In the genomic region with DNA sequence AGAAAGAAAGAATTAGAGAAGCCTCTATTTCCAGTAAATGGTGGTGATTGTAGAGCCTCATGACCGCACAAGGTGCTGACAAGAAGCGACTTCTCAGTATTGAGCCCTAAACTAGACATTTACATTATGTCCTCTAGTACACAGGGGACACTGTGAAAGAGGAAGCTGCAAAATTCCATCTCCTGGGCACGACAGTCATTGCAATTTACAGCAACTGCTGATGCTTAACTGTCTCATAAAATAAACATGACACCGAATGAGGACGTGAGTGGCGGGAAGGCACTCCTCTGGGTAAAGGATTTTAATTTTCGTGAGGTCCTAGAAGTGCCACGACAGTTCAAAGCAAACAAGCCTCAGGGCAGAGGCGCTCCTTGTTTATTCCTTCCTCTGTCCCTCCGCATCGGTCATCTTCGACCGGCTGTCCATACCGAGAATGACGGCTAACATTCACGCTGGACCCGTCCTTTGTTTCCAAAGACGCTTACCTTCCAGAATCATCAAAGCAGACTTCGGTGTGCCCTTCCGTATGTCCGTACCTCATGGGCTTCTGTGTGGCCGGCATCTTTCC, we compare ENCODE assay signal across 8 mouse cellular contexts. TPM values are rescaled to one million over a fixed set of nuclear protein-coding genes. Genes with fewer than 3 reads are reported as not detected.
DNase-seq lines count a peak whose midpoint lies in the region; ATAC-seq and TF ChIP-seq lines count a peak whose summit lies in the region.

No protein-coding gene starts in this region.

- intact Hi-C loops in left cerebral cortex, adult 2 months (cut with DNase I): loop anchor here (2.0 kb wide), 1 partner anchor 23 kb away; a partner anchor contains a TSS
- intact Hi-C loops in left cerebral cortex, postnatal 4 days (cut with DNase I): loop anchor here (10.0 kb wide), 1 partner anchor 119 kb away; no protein-coding TSS in a partner anchor

- peaks cover 10% of the 10 kb centered on the region for H3K4me1 ChIP-seq in forebrain, embryonic 16.5 days (replicated peaks; ENCODE audit: control insufficient read depth, insufficient read depth, low read length)
- peaks cover 20% of the 10 kb centered on the region for H3K4me1 ChIP-seq in liver, embryonic 13.5 days (replicated peaks)

- ATAC-seq in activated CD4-positive, CD25-positive, alpha-beta regulatory T cell, adult 4 months: peak; percentile 3
- ATAC-seq in forebrain, embryonic 16.5 days: peak; percentile 13; the same call in 1 of the 2 replicates
- ATAC-seq in liver, embryonic 13.5 days (ENCODE audit: low read depth): peak; percentile 3
- peak; percentile 53 for ATAC-seq in neutrophil, adult 5-6 weeks (ENCODE audit: extremely low read depth, insufficient number of reproducible peaks, low FRiP score, poor library complexity, severe bottlenecking)

- peak overlapping the region; percentile 88 for H3K9ac ChIP-seq in forebrain, embryonic 16.5 days (replicated peaks; ENCODE audit: low read depth, low read length)
- peak overlapping the region; percentile 90 for H3K9ac ChIP-seq in liver, embryonic 13.5 days

- H3K4me3 ChIP-seq in left cerebral cortex, adult 2 months: peak overlapping the region; percentile 98
- H3K4me3 ChIP-seq in forebrain, embryonic 16.5 days (replicated peaks; ENCODE audit: low read length): peak overlapping the region; percentile 72
- H3K4me3 ChIP-seq in liver, embryonic 13.5 days (replicated peaks): peak overlapping the region; percentile 84

- TF ChIP-seq CTCF in left cerebral cortex, adult 2 months (IDR thresholded peaks at IDR 0.05): no peak

- no peak for DNase-seq in left cerebral cortex, adult 2 months (ENCODE audit: extremely low spot score in 1 of 2, low spot score in 2 of 2)
- DNase-seq in left cerebral cortex, postnatal 4 days: no peak
- DNase-seq in liver, embryonic 13.5 days: peak; percentile 16
- no peak for DNase-seq in gastrocnemius, adult 18-20 months (ENCODE audit: low spot score)
- DNase-seq in left cerebral cortex, adult 8-10 months (ENCODE audit: low spot score in 2 of 2): no peak

- H3K36me3 ChIP-seq in forebrain, embryonic 16.5 days (ENCODE audit: control insufficient read depth, insufficient read depth): no peaks in the 10 kb centered on the region
- peaks cover 44% of the 10 kb centered on the region for H3K36me3 ChIP-seq in liver, embryonic 13.5 days

- H3K9me3 ChIP-seq in forebrain, embryonic 16.5 days (ENCODE audit: control insufficient read depth, low read length): no peaks in the 10 kb centered on the region
- H3K9me3 ChIP-seq in liver, embryonic 13.5 days (replicated peaks): no peaks in the 10 kb centered on the region

- H3K4me2 ChIP-seq in forebrain, embryonic 16.5 days (ENCODE audit: low read length): peak overlapping the region; percentile 81
- peak overlapping the region; percentile 71 for H3K4me2 ChIP-seq in liver, embryonic 13.5 days

- peak overlapping the region; percentile 89 for H3K27ac ChIP-seq in left cerebral cortex, adult 2 months
- peak overlapping the region; percentile 80 for H3K27ac ChIP-seq in forebrain, embryonic 16.5 days (ENCODE audit: low read length)
- peak overlapping the region; percentile 97 for H3K27ac ChIP-seq in liver, embryonic 13.5 days

- 2% methylated on average over 22 of the region's 22 CpGs for WGBS in forebrain, embryonic 16.5 days
- 2% methylated on average over 22 of the region's 22 CpGs for WGBS in liver, embryonic 13.5 days (ENCODE audit: insufficient replicate concordance)

- no peaks in the 10 kb centered on the region for H3K27me3 ChIP-seq in forebrain, embryonic 16.5 days (replicated peaks; ENCODE audit: control insufficient read depth, insufficient read depth, low read length)
- H3K27me3 ChIP-seq in liver, embryonic 13.5 days: no peaks in the 10 kb centered on the region

RNA-seq across cellular contexts. Expression of a gene that starts 0.5 kb away (rescaled TPM):
- total RNA-seq in left cerebral cortex, adult 2 months (2021): 1 to 10 TPM; 4.9 to 6.8 TPM
- total RNA-seq in left cerebral cortex, postnatal 4 days (2021): 1 to 10 TPM; 7.3 to 7.7 TPM
- 10 to 100 TPM; 18.2 to 18.7 TPM for polyA plus RNA-seq in activated CD4-positive, CD25-positive, alpha-beta regulatory T cell, adult 4 months (2017; shearing (Covaris generic))
- polyA plus RNA-seq in forebrain, embryonic 16.5 days (2015; fragmentation: Nextera tagmentation; extraction: Ambion mirVana): 16.1 and 17.2 TPM in 2 replicates
- polyA plus RNA-seq in liver, embryonic 13.5 days (2015; fragmentation: Nextera tagmentation; extraction: Ambion mirVana): 38.9 and 45.9 TPM in 2 replicates
- 21.1 and 31.9 TPM in 2 replicates for total RNA-seq in neutrophil, adult 5-6 weeks (2017)
- under 1 TPM; 0.40 to 0.53 TPM for total RNA-seq in gastrocnemius, adult 18-20 months (2021)
- total RNA-seq in left cerebral cortex, adult 8-10 months (2022): 1 to 10 TPM; 5.0 to 6.5 (median 5.5) TPM

RNA-seq across cellular contexts. Expression of a gene that starts 0.6 kb away (rescaled TPM):
- total RNA-seq in left cerebral cortex, adult 2 months (2021): 10 to 100 TPM; 11.7 to 14.6 TPM
- 10 to 100 TPM in 1 of 2 experiments, 1 to 10 TPM in 1; 9.8 to 10.1 TPM for total RNA-seq in left cerebral cortex, postnatal 4 days (2021)
- 1 to 10 TPM; 4.4 to 6.2 TPM for polyA plus RNA-seq in activated CD4-positive, CD25-positive, alpha-beta regulatory T cell, adult 4 months (2017; shearing (Covaris generic))
- polyA plus RNA-seq in forebrain, embryonic 16.5 days (2015; fragmentation: Nextera tagmentation; extraction: Ambion mirVana): 2.6 and 2.9 TPM in 2 replicates
- polyA plus RNA-seq in liver, embryonic 13.5 days (2015; fragmentation: Nextera tagmentation; extraction: Ambion mirVana): 2.3 and 2.7 TPM in 2 replicates
- 20.5 and 24.4 TPM in 2 replicates for total RNA-seq in neutrophil, adult 5-6 weeks (2017)
- 1 to 10 TPM; 6.9 to 9.3 TPM for total RNA-seq in gastrocnemius, adult 18-20 months (2021)
- 10 to 100 TPM; 11.7 to 12.9 (median 12.0) TPM for total RNA-seq in left cerebral cortex, adult 8-10 months (2022)

RNA-seq across cellular contexts. Expression of a gene that starts 21.9 kb away (rescaled TPM):
- total RNA-seq in left cerebral cortex, adult 2 months (2021): 10 to 100 TPM; 46.7 to 51.9 TPM
- 10 to 100 TPM; 94.0 to 94.9 TPM for total RNA-seq in left cerebral cortex, postnatal 4 days (2021)
- 10 to 100 TPM; 50.1 to 56.1 TPM for polyA plus RNA-seq in activated CD4-positive, CD25-positive, alpha-beta regulatory T cell, adult 4 months (2017; shearing (Covaris generic))
- 59.8 and 62.1 TPM in 2 replicates for polyA plus RNA-seq in forebrain, embryonic 16.5 days (2015; fragmentation: Nextera tagmentation; extraction: Ambion mirVana)
- polyA plus RNA-seq in liver, embryonic 13.5 days (2015; fragmentation: Nextera tagmentation; extraction: Ambion mirVana): 28.7 and 36.8 TPM in 2 replicates
- total RNA-seq in neutrophil, adult 5-6 weeks (2017): 62.4 and 65.9 TPM in 2 replicates
- total RNA-seq in gastrocnemius, adult 18-20 months (2021): 10 to 100 TPM; 24.2 to 24.6 TPM
- total RNA-seq in left cerebral cortex, adult 8-10 months (2022): 10 to 100 TPM; 52.3 to 54.7 (median 54.3) TPM

Comparison
In these comparisons a context has a peak if more than half of its experiments do, and no peak if none do; other contexts are left out.
1. ATAC-seq: peak in every context shown above with its lines; median percentile 53 in neutrophil, adult 5-6 weeks; 13 in forebrain, embryonic 16.5 days; 3 in activated CD4-positive, CD25-positive, alpha-beta regulatory T cell, adult 4 months; 3 in liver, embryonic 13.5 days.